Mouse (Mus musculus) right cerebral cortex, adult 2 months (tissue): ENCODE data around the gene Duxf3.
"Not testable (repeated sequence)": the region's sequence is repeated elsewhere in the genome, so short reads cannot be mapped to it uniquely, and the experiment has no call there.

Experiments used
- DNase-seq, 2 experiments: peaks; one replicate each; pipeline ENCODE4 v3.0.0; 2021 to 2022; ENCODE audit warnings: low spot score in 2 of 2

The Duxf3 gene

DNA sequence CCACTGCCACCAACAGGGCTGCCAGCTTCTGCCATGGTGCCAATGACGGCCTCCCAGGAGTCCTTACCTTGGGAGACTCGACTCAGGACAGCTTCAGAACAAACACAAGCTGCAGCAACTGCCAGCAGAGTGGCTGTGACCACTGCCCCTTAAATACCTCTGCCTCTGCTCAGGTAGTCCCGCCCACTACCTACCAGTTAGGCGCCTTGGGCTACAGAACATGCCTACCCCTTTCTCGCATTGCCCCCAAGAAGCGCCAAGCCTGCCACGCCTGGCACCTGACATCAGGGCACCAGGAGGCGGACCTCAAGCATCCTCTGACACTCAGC, at the start of gene Duxf3:
Duxf3 (minus strand) TSS at position 35 of the 329 bp plus-strand sequence.
- not testable (repeated sequence) for DNase-seq

GRCm38 (mm10) chr10:58282238-58282637, 49.8 kb upstream of the Duxf3 start:
- no peak for DNase-seq

- no peak for DNase-seq
These were observed 26.0 kb upstream of the Duxf3 start for GRCm38 (mm10) chr10:58258466-58258865.

DNA sequence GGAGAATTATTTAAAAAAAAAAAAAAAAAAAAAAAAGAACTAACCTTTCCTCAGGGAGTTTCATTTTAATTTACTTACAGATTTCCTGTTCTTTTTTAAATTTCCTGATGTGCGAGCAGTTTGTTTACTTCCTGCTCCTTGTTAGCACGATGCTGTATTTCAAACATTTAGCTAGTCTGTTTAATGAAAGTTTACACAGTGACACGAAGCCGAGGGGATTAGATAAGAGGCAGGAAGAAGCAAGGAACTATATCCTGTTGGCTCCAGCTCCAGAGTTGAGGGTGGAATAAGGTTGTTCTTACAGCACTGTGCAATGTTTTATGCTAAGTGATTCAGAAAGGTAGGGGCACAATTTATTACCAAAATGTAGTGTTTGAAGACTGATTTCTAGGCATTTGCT, 23.5 kb upstream of the Duxf3 start:
- no peak for DNase-seq

- DNase-seq = peak; percentile 92
These were observed 22.9 kb upstream of the Duxf3 start, which contains the start of gene Gcc2 for GRCm38 (mm10) chr10:58255213-58255892. Gene Gcc2 (plus strand): TSS chr10:58255497.

- DNase-seq = no peak
These were observed 22.2 kb upstream of the Duxf3 start for GRCm38 (mm10) chr10:58254635-58255175.

DNA sequence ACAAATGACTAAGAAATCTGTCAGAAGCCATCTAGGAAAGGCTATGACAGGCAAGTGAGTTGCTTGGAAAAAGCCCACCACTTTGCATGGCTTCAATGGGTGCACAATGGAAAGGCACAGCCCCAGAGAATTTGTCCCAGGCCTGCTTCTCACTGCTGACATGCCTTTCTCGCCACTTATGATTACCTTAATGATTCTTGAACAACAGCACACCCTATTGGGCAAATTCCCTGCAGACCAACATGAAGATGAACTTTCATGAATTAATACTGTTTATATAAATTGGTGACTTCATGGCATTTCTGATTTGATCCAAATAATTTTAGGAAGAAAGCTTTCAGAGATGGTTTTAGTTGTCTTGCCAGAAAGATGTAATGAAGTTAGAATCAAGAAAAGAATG, 17.1 kb upstream of the Duxf3 start:
- no peak for DNase-seq

DNA sequence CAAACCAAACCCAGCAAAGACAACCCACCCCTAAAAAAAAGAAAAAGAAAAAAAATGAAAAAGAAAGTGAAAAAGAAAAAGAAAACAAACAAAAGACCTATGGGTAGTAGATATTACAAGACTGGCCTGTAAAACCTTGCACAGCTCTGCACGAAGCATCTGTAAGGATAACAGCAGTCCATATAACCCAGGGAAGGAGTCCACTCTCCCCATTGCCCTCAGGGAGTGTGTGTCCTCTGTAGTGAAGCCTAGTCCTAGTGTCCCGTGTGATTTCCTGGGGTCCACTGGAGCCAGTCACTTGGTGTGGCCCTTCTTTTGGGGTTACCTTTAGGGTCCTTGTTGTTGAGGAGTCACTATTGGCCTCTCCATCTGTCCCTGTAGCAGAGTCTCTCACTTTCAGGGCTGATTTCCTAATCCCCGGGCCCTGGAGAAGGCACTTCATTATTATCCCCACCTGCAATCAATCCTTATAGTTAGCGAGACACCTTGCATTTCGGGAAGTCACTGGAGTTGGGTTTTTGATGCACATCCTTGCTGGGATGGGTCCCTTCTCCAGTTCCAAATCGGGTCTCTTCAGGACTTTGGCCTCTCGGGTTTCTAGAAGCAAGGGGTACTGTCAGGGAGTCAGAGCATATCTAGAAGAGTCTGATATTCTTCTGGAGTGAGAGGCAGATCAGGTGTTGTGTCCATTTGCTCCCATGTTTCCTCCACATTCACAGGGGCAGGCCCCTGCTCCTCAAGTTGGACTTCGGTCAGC, 6.7 kb upstream of the Duxf3 start:
- not testable (repeated sequence) for DNase-seq

- DNase-seq = no peak
These were observed 4.1 kb upstream of the Duxf3 start, which contains the start of gene Gm4981 for GRCm38 (mm10) chr10:58236613-58237012. Gene Gm4981 (minus strand): TSS chr10:58236701.

DNA sequence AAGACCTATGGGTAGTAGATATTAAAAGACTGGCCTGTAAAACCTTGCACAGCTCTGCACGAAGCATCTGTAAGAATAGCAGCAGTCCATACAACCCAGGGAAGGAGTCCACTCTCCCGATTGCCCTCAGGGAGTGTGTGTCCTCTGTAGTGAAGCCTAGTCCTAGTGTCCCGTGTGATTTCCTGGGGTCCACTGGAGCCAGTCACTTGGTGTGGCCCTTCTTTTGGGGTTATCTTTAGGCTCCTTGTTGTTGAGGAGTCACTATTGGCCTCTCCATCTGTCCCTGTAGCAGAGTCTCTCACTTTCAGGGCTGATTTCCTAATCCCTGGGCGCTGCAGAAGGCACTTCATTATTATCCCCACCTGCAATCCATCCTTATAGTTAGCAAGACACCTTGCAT, 2.5 kb upstream of the Duxf3 start:
- not testable (repeated sequence) for DNase-seq

GRCm38 (mm10) chr10:58233740-58234121, 1.3 kb upstream of the Duxf3 start:
- DNase-seq = not testable (repeated sequence)

DNA sequence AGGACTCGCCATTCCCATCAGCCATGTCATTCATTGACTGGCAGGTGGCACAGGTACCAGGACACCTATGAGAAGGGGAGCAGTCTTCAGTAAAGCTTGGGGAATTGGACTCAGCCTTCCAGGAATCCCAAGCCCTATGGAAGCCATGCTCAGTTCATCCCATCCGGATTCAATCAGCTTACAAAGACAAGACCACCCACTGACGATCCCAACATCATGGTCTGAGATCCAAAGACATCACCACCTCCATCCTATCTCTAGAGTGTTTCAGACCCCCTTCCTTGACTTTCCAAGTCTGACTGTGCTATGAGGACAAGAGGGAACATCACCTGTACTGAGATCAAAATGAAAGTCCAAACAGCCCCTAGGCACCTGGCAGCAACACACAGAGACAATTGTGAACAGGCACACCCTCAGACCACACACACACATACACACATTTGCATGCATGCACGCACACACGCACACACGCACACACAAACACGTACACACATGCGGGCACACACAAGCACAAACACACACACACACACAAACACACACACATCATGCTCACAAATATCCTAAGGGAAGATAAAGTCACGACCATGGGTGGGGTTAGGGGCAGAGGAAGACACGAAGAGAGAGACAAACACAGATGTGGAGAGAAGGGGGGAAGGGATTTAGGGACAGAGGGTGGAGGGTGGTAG, 722 bp upstream of the Duxf3 start:
- not testable (repeated sequence) for DNase-seq

GRCm38 (mm10) chr10:58231779-58232640, 465 bp downstream of the Duxf3 start:
- peak in 1 of 2 experiments; percentile 64 for DNase-seq

DNA sequence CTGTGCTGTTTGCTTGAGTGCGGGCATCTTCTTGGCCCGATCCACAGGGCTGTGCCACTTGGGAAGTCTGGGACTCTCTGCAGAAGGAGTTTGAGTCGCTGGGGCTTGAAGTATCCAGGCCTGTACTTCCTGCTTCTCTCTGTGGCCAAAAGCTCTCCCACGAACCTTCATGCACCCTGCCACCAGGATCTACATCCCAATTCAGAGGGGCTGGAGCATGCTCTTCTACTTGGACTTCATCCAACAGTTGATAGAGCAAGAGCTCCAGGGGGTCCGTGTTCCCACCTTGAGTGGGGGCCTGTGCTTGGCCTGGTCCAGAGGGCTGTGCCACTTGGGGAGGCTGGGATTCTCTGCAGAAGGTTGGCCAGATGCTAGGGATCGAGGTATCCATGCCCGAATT, 1.4 kb downstream of the Duxf3 start:
- not testable (repeated sequence) for DNase-seq

- DNase-seq = not testable (repeated sequence)
These were observed 2.5 kb downstream of the Duxf3 start for GRCm38 (mm10) chr10:58230021-58230420.

GRCm38 (mm10) chr10:58227798-58228197, 4.7 kb downstream of the Duxf3 start:
- not testable (repeated sequence) for DNase-seq

DNA sequence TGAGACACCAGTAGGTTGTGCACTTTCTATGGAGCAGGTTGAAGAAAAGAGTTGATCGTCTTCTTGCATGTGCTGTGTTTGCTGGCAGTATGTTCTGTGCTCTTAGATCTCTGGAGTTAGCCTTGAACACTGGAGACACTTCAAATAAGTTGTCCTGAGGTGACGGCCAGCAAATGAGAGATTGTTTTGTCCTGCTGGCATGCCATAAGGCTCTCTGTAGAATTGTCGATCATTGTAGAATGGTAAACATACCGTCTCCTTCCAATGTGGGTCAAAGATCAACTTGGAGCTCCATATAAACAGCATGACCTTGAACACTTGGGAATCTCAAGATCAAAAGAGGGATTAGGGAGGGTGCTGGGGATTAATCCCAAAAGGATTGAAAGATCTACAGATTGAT, 6.1 kb downstream of the Duxf3 start:
- DNase-seq = not testable (repeated sequence)

DNA sequence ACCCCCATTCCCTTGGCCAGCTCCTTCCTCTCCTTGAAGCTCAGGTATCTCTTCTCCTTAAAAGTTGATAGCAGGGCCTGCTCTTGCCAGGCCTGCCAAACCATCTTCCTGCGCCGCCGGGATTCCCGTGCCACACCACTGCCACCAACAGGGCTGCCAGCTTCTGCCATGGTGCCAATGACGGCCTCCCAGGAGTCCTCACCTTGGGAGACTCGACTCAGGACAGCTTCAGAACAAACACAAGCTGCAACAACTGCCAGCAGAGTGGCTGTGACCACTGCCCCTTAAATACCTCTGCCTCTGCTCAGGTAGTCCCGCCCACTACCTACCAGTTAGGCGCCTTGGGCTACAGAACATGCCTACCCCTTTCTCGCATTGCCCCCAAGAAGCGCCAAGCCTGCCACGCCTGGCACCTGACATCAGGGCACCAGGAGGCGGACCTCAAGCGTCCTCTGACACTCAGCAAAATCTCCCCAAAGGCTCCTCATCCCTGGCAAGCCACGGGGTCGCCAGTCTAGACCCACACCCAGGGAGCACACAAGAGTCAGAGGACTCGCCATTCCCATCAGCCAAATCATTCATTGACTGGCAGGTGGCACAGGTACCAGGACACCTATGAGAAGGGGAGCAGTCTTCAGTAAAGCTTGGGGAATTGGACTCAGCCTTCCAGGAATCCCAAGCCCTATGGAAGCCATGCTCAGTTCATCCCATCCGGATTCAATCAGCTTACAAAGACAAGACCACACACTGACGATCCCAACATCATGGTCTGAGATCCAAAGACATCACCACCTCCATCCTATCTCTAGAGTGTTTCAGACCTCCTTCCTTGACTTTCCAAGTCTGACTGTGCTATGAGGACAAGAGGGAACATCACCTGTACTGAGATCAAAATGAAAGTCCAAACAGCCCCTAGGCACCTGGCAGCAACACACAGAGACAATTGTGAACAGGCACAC, 7.4 kb downstream of the Duxf3 start, which contains the start of gene AW822073:
AW822073 (minus strand) TSS at position 104 of the 959 bp plus-strand sequence.
- DNase-seq = not testable (repeated sequence)

GRCm38 (mm10) chr10:58223972-58224805, 8.3 kb downstream of the Duxf3 start:
- DNase-seq = peak in 1 of 2 experiments; percentile 25
